Mouse (Mus musculus) heart, adult 9 months (tissue): ENCODE results near the gene Cuedc1.
"Not testable (repeated sequence)": the region's sequence is repeated elsewhere in the genome, so short reads cannot be mapped to it uniquely, and the experiment has no call there.

Source experiments
- DNase-seq, 2 experiments: peaks; one replicate each; pipeline ENCODE4 v3.0.0; 2022; ENCODE audit warnings: low spot score in 2 of 2

Cuedc1 gene

GRCm38 (mm10) chr11:88170606-88171005 is 72.7 kb downstream of the Cuedc1 start:
- DNase-seq, result no peak

GRCm38 (mm10) chr11:88171876-88172442 is 74.1 kb downstream of the Cuedc1 start:
- no peak for DNase-seq

- DNase-seq, result peak; percentile 79 to 90
Measured at GRCm38 (mm10) chr11:88172601-88173325, 74.9 kb downstream of the Cuedc1 start.

- DNase-seq, result no peak
Measured at GRCm38 (mm10) chr11:88173386-88174025, 75.6 kb downstream of the Cuedc1 start.

GRCm38 (mm10) chr11:88180467-88180958 is 82.7 kb downstream of the Cuedc1 start:
- peak in 1 of 2 experiments; percentile 53 for DNase-seq

GRCm38 (mm10) chr11:88180959-88181619 is 83.2 kb downstream of the Cuedc1 start:
- DNase-seq, result peak; percentile 93 to 95

- DNase-seq, result peak in 1 of 2 experiments; percentile 61
Measured at GRCm38 (mm10) chr11:88184632-88185180, 86.8 kb downstream of the Cuedc1 start.

- DNase-seq, result no peak
Measured at GRCm38 (mm10) chr11:88186078-88186946, 88.5 kb downstream of the Cuedc1 start.

- no peak for DNase-seq
Measured at GRCm38 (mm10) chr11:88186947-88187243, 89.0 kb downstream of the Cuedc1 start.

- peak; percentile 92 for DNase-seq
Measured at GRCm38 (mm10) chr11:88187417-88188133, 89.7 kb downstream of the Cuedc1 start.

- no peak for DNase-seq
Measured at GRCm38 (mm10) chr11:88188216-88188615, 90.4 kb downstream of the Cuedc1 start.

- DNase-seq, result no peak
Measured at GRCm38 (mm10) chr11:88188635-88189034, 90.8 kb downstream of the Cuedc1 start.

GRCm38 (mm10) chr11:88192595-88192994 is 94.7 kb downstream of the Cuedc1 start:
- DNase-seq, result no peak

GRCm38 (mm10) chr11:88193098-88193823 is 95.4 kb downstream of the Cuedc1 start:
- DNase-seq, result no peak

- no peak for DNase-seq
Measured at GRCm38 (mm10) chr11:88193824-88194696, 96.2 kb downstream of the Cuedc1 start.

- DNase-seq, result not testable (repeated sequence)
Measured at GRCm38 (mm10) chr11:88195699-88196098, 97.8 kb downstream of the Cuedc1 start.

- DNase-seq, result peak in 1 of 2 experiments; percentile 65
Measured at GRCm38 (mm10) chr11:88197153-88197576, 99.3 kb downstream of the Cuedc1 start.

- no peak for DNase-seq
Measured at GRCm38 (mm10) chr11:88198223-88198622, 100.4 kb downstream of the Cuedc1 start.

- peak; percentile 54 to 64 for DNase-seq
Measured at GRCm38 (mm10) chr11:88201172-88201571, 103.3 kb downstream of the Cuedc1 start.
